Mouse (Mus musculus) spleen, adult 2 months (tissue): ENCODE measurements at regions not wholly inside any gene's neighbourhood (a gene's known extent, or its start where the extent isn't known, plus 50 kb on each side); places are given as distances from the start of the nearest gene placed in this dataset.

Experiments used
- DNase-seq, 2 experiments: peaks; one replicate each; pipeline versions ENCODE4 v3.0.0 to v3.0.0-alpha.2; 2012 to 2021; ENCODE audit warnings: low spot score in 2 of 2, low read depth in 1 of 2
- H3K27ac ChIP-seq: fragments of 200-500 bp; 2 replicates; pipeline ENCODE4 v1.5.1; 2012; ENCODE audit warnings: low read length, inconsistent platforms; ENCODE audit not compliant: insufficient read depth
- H3K27me3 ChIP-seq: fragments of 200-500 bp; 2 replicates; pipeline ENCODE4 v1.6.1; 2012; ENCODE audit warnings: mild to moderate bottlenecking, moderate library complexity, low read length, inconsistent platforms; ENCODE audit not compliant: control insufficient read depth, insufficient read depth
- H3K36me3 ChIP-seq: fragments of 200-500 bp; 2 replicates; pipeline ENCODE4 v1.6.1; 2012; ENCODE audit warnings: mild to moderate bottlenecking, low read length, inconsistent platforms; ENCODE audit not compliant: control insufficient read depth, insufficient read depth
- H3K4me1 ChIP-seq: fragments of 200-500 bp; 2 replicates; pipeline ENCODE4 v1.6.1; 2011; ENCODE audit warnings: inconsistent platforms; ENCODE audit not compliant: control insufficient read depth, insufficient read depth, insufficient read length
- H3K4me3 ChIP-seq: fragments of 200-500 bp; 2 replicates; pipeline ENCODE4 v1.5.1; 2011; ENCODE audit warnings: mild to moderate bottlenecking, inconsistent platforms; ENCODE audit not compliant: insufficient read depth, insufficient read length; ENCODE audit errors: extremely low read depth
- CTCF ChIP-seq: fragments of 200-500 bp; IDR thresholded peaks from 2 replicates; pipeline ENCODE4 v1.5.1; 2011; ENCODE audit warnings: mild to moderate bottlenecking, inconsistent platforms; ENCODE audit not compliant: insufficient read depth, insufficient read length, insufficient replicate concordance; ENCODE audit errors: extremely low read depth
- POLR2A ChIP-seq: fragments of 200-500 bp; IDR thresholded peaks from 2 replicates; pipeline ENCODE4 v1.6.1; 2011; ENCODE audit warnings: low read depth, low read length, inconsistent platforms
- WGBS: fragments of 180-500 bp; shearing (Covaris S2); methylation state at CpG from one replicate; pipeline ENCODE4 v1.1.7; 2018; 5-methylcytosine and 5-hydroxymethylcytosine counted together

DNA sequence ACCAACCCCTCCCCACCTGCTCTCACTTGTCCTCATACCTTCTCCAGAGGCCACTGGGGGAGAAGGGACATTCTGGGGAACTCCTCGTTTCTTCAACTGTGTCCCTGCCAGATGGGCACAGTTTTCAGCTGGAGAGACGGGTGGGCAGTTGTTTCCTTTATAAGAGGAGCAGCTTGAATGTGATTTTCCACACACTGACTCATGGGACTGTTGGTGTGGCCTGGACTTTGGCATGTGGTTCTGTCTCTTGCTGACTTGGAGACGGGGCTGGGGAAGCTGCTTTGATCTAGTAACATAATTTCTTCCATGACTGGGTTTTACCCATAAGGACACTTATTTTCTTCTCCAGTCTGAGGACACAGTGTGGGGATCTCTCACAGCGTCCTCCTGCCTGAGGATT, 67.7 kb upstream of the Lgalsl start:
- no peak overlapping the region for H3K4me3 ChIP-seq
- no peak overlapping the region for H3K27ac ChIP-seq
- DNase-seq, result no peak
- H3K36me3 ChIP-seq, result no peaks in the 10 kb centered on the region
- WGBS, result 80% methylated on average over 4 of the region's 4 CpGs
- H3K4me1 ChIP-seq, result no peaks in the 10 kb centered on the region; the same call in 1 of the 2 replicates
- H3K27me3 ChIP-seq, result no peaks in the 10 kb centered on the region
- TF ChIP-seq CTCF, result no peak

DNA sequence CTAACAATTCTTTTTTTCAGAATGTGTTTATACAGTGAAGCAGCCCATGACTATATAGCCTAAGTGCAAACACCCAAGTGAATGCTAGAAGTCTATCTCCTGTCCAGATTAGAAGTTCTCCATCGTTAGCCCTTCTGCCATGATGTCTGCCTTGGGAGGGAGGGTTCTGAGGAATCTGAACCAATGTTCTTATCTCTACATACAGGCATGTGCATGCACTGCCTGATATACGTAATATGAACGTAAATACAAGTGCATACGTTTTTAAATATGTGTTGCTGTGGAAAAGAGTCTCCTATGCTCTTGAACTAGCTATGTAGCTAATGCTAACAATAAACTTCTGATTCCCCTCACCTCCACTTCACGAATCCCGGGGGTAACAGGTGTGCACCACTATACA, 68.9 kb upstream of the Lgalsl start:
- Histone ChIP-seq H3K4me3 (no peak overlapping the region), H3K27ac (no peak overlapping the region), H3K4me1 (no peaks in the 10 kb centered on the region; the same call in 1 of the 2 replicates), H3K27me3 (no peaks in the 10 kb centered on the region), H3K36me3 (no peaks in the 10 kb centered on the region)
- no peak for DNase-seq
- 84% methylated on average over 6 of the region's 6 CpGs for WGBS
- TF ChIP-seq POLR2A (no peak), CTCF (no peak)

DNA sequence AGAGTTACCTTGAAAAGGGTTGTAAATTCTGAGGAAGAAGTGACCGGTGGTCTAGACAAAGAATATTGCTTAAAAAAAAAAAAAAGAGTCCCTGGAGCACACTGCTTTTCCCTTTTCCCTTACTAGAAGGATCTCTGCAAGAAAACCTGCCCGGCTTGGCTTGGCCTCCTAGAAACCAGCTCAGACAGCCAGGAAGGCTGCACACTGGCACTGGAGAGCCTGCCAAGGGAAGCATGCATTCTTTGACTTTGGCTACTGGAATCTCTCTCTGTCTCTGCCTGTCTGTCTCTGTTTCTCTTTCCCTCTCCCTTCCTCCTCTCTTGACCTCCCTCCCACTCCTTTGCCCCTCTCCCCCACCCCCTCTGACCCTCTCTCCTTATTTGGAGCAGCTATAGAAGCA, 71.1 kb upstream of the Lgalsl start:
- 77% methylated on average over 2 of the region's 2 CpGs for WGBS
- no peak overlapping the region for H3K27ac ChIP-seq
- DNase-seq, result no peak
- no peak for TF ChIP-seq POLR2A
- no peak for TF ChIP-seq CTCF
- H3K4me3 ChIP-seq, result no peak overlapping the region
- H3K36me3 ChIP-seq, result no peaks in the 10 kb centered on the region
- no peaks in the 10 kb centered on the region for H3K27me3 ChIP-seq
- no peaks in the 10 kb centered on the region for H3K4me1 ChIP-seq

DNA sequence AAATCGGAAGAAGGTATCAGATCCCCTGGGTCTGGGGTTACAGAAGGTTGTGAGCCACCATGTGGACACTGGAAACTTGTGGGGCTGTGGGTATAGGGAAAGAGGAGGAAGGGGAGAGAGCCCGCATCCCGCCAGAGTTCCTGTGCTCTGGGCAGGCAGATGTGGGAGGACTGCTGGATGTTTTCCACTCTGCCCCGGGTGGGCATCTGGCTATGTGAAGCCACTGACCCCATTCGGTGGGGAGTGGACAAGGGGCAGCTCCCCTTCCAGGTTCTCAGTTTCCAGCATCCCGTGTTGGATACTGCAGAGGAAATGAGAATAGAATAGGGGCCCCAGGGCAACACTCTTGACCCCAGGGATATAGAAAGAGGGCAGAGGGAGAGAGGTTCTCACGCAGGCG, 72.1 kb upstream of the Lgalsl start:
- WGBS, result 83% methylated on average over 8 of the region's 8 CpGs
- TF ChIP-seq CTCF (no peak), POLR2A (no peak)
- Histone ChIP-seq H3K4me3 (no peak overlapping the region), H3K27me3 (no peaks in the 10 kb centered on the region), H3K4me1 (no peaks in the 10 kb centered on the region), H3K36me3 (no peaks in the 10 kb centered on the region), H3K27ac (no peak overlapping the region)
- no peak for DNase-seq

DNA sequence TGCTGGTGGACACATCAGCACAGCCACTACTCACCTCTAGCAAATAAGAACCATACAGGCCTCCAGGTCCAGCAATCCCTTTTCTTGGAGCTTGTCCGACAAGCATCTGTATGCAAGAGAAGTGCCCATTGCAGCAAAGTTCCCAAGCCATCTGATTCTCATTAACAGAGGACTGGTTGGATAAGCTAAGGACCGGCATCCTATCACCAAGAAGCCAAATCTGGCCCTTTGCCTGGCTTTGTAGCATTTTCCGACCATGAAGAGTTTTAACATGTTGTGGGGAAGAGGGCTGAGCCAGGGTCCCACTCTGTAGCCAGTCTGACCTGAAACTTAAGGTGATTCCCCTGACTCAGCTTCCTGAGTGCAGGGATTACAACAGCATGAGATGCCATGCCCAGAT, 77.1 kb upstream of the Lgalsl start:
- H3K27me3 ChIP-seq, result no peaks in the 10 kb centered on the region
- no peak overlapping the region for H3K4me3 ChIP-seq
- TF ChIP-seq POLR2A (no peak), CTCF (no peak)
- WGBS, result 82% methylated on average over 3 of the region's 3 CpGs
- H3K27ac ChIP-seq, result no peak overlapping the region
- no peak for DNase-seq
- H3K4me1 ChIP-seq, result no peaks in the 10 kb centered on the region
- H3K36me3 ChIP-seq, result no peaks in the 10 kb centered on the region

DNA sequence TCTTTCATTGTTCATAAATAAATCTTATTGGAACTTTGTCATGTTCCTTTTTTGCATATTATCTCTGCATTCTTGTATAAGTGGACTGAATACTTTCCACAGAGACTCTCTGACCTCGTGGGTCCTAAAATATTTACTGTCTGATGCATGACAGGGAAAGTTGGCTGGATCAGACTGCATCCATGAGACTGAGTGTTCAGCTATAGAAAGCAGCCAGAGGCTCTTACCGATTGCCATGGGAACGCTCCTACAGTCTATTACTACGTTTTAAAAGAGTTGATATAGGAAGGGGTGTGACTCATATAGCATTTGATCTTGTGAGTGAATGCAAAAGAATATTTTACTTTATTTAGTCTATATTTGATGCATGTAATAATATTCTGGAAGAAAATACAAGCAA, 77.6 kb upstream of the Lgalsl start:
- no peak for DNase-seq
- no peaks in the 10 kb centered on the region for H3K4me1 ChIP-seq
- 82% methylated on average over 4 of the region's 4 CpGs for WGBS
- H3K4me3 ChIP-seq, result no peak overlapping the region
- H3K27me3 ChIP-seq, result no peaks in the 10 kb centered on the region
- TF ChIP-seq CTCF, result no peak
- TF ChIP-seq POLR2A, result no peak
- no peaks in the 10 kb centered on the region for H3K36me3 ChIP-seq
- no peak overlapping the region for H3K27ac ChIP-seq

DNA sequence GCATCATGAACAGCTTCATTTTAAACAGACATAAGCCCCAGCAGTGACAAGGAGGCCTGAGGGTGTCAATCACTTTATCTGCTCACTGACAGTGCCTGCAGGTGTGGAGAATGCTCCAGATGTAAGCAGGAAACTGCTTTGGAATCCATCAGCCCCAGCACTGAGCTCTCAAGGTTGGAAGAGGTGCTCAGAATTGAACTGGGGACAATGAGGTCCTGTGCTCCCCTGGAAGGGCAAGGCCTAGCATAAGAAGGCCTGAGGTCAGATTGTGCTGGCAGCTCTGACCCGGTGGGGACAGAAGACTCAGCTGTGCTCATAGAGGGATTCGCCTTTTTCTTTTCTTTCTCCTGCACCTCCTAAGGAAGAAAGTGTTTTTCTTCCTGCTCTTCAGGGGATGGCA, 82.2 kb upstream of the Lgalsl start:
- Histone ChIP-seq H3K4me1 (0 out of 2 replicates have a peak, but pooled peaks cover 2% of the 10 kb centered on the region), H3K36me3 (no peaks in the 10 kb centered on the region), H3K4me3 (no peak overlapping the region), H3K27me3 (no peaks in the 10 kb centered on the region), H3K27ac (no peak overlapping the region)
- TF ChIP-seq POLR2A (no peak), CTCF (no peak)
- 94% methylated on average over 2 of the region's 2 CpGs for WGBS
- no peak for DNase-seq
